Mouse (Mus musculus) v-Abl transformed pro-B cells (cell line): Measurements from ENCODE around the gene Dgke.
"Not testable (repeated sequence)": the region's sequence is repeated elsewhere in the genome, so short reads cannot be mapped to it uniquely, and the experiment has no call there.

Source experiments
- in situ Hi-C, 2 experiments: fragments of 400-800 bp; cut with MboI; formaldehyde crosslinking; loops; one replicate each; pipeline ENCODE4 v1.15.1; 2025; ENCODE audit not compliant: unreplicated experiment in 2 of 2

Gene Dgke

DNA sequence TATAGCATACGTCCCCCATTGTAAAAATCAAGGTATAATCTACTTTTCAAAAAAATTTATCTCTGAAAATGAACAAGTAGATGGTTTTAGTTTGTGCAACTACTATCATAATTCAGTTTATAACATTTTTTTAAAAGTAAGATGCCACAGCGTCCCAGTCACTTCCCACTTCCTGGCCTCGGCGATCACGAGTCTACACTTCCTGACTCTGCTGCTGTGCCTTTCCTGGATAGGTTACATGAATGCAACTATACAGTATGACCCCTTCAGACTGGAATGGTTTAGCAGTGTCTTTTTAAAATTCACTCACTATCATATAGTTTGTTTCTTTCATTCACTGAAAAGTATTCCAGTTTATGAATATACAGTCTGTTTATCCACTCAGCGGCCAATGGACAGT lies 14.9 kb downstream of the Dgke start:
- in situ Hi-C loops = no loop called here

DNA sequence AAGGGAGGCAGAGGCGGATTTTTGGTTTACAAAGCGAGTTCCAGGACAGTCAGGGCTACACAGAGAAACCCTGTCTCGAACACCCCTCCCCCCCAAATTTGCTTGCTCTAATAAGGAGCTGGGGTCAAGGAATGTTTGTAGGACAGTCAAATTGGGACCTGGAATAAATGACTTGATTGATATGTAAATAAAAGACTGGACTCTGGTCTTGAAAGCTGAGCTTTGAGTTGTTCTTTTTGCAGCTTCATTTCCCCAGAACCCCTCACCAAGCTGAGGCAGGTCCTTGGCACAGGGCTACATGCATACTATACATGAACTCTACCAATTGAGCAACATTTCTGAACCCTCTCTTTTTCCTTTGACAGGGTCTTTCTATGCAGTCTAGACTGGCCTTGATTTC lies 20.6 kb downstream of the Dgke start:
- in situ Hi-C loops = no loop called here

DNA sequence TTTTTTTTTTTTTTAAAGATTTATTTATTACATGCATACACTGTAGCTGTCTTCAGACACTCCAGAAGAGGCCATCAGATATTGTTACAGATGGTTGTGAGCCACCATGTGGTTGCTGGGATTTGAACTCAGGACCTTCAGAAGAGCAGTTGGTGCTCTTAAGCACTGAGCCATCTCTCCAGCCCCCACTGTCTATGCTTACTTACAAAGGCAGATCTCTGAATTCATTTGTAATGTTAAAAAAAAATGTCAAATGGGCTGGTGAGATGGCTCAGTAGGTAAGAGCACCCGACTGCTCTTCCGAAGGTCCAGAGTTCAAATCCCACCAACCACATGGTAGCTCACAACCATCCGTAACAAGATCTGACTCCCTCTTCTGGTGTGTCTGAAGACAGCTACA lies 21.1 kb downstream of the Dgke start:
- in situ Hi-C loops = not testable (repeated sequence)

DNA sequence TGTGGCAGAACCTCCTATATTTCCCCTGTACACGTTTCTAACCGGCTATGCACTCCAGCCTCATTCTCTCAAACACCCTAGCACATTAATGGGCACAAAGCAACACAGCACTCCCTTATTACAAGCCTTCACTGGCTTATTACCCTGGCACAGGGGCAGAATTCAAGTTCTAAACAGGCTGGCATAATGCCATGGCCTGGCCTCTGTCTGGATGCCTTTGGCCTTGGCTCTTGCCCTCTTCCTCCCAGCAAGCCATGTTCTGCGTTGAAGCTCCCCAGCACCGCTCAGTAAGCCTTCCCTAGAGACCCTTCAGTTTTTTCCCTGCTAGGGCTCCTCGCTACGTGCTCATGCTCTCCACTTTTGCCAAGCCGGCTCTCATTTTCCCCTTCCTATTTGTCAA lies 23.6 kb downstream of the Dgke start:
- in situ Hi-C loops = no loop called here

DNA sequence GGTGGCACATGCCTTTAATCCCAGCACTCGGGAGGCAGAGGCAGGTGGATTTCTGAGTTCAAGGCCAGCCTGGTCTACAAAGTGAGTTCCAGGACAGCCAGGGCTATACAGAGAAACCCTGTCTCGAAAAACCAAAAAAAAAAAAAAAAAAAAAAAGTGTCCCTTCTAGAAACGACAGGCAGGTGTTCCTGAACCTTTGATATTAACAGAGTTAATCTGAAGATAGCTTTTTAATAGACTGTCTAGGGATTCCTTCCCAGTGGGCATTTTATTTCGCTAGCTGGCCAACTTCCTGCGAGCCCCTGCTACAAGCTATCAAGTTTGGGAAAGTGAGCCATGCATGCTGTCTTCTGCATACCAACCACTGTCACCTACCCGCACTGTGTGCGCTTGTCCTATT lies 25.6 kb downstream of the Dgke start:
- in situ Hi-C loops = not testable (repeated sequence)

DNA sequence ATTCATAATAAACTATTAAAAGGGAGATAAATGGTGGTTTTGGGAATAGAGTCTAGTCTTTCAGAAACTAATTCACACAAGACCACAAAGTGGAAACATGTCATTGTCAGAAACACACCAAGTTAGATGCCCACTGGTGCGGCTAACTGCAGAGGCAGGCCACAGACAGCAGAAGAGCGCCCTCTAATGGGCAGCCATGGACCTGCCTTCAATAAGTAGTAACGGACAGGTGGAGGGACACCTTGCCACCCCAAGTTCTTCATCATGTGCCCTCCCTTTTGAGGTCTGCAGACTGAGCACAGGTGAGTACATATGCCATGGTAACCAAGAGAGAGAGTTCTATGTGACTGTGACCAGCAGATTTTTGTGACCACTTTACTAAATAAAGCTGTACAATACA lies 27.3 kb downstream of the Dgke start:
- in situ Hi-C loops = loop anchor here (5.0 kb wide), 1 partner anchor 47 kb away; no protein-coding TSS in a partner anchor

DNA sequence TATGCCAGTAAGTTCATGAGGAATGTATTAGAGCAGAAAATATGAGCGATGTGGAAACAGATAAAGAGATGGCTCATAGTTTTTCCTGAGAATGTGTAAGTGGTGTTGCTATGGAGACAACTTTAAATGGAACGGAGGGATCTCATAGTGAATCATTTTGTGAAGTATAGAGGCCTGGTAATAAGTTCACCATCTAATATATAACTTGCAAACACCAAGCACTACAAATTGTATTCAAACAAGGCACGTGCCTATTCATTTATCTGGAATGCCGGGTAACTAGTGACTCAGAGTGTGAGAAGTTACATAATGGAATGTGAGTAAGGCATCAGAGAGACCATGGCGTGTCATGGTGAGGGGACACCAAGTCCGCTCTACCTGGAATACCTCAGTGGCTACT lies 28.2 kb downstream of the Dgke start:
- in situ Hi-C loops = loop anchor here (5.0 kb wide), 1 partner anchor 46 kb away; no protein-coding TSS in a partner anchor

DNA sequence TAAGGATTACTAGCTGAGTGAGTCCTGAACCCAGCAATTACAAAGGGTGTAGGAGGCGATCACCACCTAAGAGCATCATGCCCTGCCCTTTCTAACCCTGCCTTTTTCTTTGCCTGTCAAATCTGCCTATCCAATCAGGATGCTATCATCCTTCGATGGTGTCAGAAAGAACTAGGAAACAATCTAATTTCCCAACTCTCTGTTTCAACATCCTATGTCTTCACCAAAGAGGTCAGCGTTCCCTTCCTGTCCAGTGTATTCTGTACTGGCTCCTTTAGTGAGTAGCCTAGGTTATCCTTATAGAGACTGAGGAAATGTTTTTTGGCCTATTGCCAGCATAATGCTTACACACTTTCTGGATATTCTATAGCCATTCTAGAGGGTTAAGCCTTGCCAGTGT lies 31.1 kb downstream of the Dgke start:
- in situ Hi-C loops = loop anchor here (5.0 kb wide), 1 partner anchor 43 kb away; no protein-coding TSS in a partner anchor

DNA sequence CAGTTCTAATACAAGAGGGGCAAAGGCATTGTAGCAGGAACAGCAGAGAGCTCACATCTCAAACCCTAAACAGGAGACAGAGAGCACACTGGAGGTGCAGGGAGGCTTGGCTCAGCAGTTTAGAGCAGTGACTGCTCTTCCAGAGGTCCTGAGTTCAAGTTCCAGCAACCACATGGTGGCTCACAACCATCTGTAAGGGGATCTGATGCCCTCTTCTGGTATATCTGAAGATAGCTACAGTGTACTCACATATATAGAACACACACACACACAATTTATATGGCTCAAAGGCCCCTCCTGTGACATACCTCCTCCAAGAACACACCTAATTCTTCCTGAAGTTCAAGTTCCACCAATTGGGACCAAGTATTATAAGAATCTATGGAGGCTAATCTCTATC lies 32.1 kb downstream of the Dgke start:
- in situ Hi-C loops = no loop called here

DNA sequence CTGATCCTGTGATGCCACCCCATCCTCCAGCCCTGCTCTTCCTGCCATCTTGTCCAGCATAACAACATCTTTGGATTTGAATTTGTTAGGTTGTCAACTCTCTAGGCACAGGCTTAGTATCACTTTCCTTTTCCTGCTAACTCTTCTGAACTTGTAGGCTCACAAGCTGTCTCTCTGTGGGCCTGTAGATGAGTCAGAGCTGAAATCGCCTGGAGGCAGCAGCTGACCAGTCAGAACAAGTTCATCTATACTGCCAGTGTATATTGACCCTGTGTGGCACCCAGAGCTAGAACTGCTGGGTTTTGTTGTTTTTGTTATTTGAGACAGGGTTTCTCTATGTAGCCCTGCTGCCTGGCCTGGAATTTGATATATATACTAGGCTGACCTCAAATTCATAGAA lies 35.5 kb downstream of the Dgke start:
- in situ Hi-C loops = no loop called here

DNA sequence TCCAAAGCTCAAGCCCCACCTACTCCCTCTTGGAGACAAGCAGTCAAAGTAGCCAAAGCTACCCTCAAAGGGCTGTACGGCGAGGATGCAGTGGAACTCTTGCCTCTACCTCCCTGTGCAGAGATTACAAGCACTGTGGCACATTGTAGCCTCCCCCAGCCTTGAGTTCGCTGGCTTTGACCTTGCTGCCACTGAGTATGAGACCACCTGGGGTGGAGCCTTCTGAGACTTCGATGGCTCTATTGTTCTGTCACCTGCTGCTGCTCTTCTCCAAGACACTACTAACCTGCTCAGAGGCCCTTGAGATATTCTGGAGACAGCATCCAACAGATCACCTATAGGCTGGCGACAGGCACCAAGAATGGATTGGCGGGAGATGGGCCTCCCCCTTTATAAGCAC lies 36.1 kb downstream of the Dgke start:
- in situ Hi-C loops = no loop called here

DNA sequence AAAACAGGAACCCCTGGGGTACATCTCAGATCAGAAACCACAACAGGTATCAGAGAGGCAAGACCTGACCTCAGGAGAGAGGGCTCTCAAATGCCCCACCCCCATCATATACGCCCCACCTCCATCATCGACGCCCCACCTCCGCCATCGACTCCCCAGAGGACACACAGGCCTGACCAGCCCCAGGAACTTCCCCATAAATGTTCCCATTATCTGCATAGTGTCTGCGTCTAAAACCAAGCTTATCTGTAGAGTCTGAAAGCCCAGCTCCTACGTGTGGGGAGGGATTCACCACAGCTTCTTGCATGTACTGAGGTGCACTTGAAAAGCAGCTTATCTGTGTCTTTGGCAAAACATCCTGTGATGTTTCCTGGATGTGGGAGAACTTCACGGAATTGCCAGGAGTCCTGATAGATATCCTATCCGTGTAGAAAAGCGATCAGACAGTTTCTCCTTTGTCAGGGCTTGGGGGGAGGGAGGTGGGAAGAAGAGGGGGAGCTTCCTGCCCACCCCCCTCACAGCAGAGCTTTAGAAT lies 37.7 kb downstream of the Dgke start:
- in situ Hi-C loops = loop anchor here in 1 of 2 experiments (5.0 kb wide), 1 partner anchor 43 kb away; the partner anchor contains the start of gene Gm525

DNA sequence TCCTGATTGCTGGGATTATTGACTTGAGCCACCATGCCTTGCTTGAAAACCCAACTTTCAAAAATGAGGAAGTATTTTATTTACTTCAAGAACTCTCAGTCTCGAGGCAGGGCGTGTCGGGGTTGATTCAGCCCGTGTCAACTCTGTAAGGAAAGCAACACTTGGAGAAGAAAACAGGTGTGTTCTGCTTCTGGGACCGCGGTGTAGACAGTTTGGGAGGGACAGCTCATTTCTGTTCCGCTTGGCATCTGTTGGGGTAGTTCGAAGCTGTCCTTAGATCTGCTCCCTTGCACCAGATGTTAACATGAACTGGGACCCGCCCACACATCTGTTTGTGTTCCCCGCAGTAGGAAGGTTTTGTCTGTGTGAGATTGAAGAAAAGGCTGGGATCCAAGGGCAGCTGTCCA lies 38.7 kb downstream of the Dgke start:
- in situ Hi-C loops = loop anchor here in 1 of 2 experiments (5.0 kb wide), 1 partner anchor 44 kb away; the partner anchor contains the start of gene Gm525

DNA sequence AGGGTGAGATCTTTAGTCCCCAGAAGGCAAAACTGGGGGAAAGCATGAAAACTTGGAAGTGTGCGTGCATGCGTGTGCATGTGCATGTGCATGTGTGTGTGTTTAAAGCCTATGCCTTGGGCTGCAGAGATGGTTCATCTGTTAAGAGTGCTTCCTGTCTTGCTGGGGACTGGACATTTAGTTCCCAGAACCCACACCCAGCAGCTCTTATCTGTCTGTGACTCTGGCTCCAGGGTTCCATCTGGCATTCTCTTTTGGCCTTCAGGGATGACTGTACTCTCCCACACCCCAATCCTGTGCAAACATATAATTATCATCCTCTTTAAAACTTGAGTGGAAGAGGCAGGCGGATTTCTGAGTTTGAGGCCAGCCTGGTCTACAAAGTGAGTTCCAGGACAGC lies 40.5 kb downstream of the Dgke start:
- in situ Hi-C loops = loop anchor here in 1 of 2 experiments (5.0 kb wide), 1 partner anchor 46 kb away; the partner anchor contains the start of gene Gm525

DNA sequence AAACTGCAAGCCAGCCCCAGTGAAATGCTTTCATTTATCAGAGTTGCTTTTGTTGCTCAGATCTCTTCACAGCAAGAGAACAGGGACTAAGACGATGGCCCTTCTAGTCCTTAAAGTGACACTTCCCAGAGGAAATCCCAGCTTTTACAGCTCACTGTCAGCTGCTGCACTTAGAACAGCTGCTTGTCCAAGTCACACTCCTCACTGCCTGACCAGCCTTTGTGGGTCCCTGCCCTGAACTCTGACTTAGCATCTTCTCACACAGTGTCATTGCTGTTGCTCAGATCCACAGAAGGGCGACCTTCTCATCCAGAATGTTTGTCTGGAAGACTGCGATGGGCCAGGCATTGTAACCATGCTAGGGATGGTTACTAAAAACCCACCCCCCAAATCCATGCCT lies 41.0 kb downstream of the Dgke start:
- in situ Hi-C loops = loop anchor here in 1 of 2 experiments (5.0 kb wide), 1 partner anchor 47 kb away; the partner anchor contains the start of gene Gm525

DNA sequence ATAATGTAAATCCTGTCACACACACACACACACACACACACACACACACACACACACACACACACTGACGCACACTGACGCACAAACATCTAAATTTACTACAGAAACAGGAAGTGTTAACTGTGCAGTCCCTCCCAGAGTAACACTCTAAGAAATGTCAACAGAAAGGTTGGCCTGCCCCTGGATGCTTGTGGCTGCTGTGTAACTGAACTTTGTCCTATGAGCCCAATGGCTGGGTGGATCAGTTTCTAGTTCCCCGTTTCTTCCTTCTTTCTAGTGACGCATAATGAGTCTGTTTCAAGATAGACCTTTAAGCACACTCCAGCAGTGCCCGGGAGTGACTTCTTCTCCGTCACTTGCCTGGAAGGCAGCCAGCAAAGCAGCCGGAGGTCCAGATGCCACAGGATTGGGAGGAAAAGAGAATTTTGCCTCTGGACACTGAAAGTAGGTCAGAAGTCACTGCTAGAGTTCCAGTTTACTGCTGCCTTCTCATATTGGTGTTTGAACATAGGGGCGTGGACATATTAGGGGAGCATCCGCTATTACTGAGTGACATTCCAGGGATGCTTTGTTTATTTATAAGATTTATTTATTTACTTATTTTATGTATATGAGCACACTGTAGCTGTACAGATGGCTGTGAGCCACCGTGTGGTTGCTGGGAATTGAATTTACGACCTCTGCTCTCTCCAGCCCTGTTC lies 42.3 kb downstream of the Dgke start:
- in situ Hi-C loops = no loop called here

DNA sequence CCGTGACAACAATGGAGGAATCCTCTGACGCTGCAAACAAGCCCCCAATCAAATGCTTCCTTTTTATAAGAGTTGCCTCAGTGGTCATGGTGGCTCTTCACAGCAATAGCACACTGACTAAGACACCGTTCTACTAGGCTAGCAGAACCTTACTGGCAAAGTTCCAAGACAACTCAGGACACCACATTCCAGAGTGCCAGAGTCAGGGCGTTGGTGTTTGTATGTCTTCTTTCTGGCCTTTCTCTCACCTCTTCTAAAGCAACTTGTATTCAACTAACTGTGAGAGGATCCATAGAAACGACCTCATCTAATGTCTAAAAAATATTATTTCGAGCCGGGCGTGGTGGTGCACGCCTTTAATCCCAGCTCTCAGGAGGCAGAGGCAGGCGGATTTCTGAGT lies 43.2 kb downstream of the Dgke start:
- in situ Hi-C loops = no loop called here

DNA sequence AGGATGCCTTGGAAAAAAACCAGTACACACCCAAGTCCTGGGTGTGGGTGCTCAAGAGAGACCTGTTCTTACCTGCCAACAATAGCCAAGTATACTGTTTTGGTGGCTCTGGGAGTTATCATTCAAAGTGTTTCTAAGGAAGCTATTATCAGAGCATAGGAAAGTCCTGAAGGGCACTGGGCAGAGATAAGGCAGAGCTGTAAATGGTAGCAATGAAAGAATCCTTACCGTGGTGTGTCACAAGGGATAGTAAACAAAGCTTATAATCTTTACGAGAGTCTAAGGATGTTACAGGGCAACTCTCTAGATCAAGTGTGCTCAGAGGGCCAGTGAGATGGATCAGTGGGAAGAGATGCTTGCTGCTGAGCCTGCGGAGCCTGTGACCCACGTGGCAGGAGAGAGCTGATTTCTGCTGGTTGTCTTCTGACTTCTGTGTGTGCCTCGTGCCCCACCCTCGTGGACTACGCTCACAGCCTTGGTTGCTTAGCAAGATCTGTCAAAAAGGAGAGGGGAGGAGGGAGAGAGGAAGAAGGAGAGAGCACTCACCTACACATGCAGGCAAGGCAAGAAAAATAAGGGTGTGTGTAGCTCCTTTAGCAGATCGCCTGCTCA lies 44.4 kb downstream of the Dgke start:
- in situ Hi-C loops = no loop called here

DNA sequence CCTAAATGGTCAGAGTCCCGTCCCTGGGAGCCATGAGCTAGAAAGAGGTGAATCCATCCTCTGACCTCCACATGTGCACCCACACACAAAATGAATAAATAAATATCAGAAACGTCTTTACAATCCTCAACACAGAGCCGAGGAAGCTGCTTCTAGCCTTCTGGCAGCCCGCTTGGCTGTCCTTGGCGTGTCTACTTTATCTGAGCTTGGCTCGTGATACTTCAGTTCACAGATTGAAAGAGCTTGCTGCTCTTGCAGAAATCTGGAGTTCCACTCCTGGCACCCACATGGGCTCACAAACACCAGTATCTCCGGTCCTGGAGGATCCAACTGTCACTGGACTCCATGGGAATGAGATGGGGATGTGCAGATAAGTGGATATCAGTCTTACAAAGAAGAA lies 45.0 kb downstream of the Dgke start:
- in situ Hi-C loops = no loop called here

DNA sequence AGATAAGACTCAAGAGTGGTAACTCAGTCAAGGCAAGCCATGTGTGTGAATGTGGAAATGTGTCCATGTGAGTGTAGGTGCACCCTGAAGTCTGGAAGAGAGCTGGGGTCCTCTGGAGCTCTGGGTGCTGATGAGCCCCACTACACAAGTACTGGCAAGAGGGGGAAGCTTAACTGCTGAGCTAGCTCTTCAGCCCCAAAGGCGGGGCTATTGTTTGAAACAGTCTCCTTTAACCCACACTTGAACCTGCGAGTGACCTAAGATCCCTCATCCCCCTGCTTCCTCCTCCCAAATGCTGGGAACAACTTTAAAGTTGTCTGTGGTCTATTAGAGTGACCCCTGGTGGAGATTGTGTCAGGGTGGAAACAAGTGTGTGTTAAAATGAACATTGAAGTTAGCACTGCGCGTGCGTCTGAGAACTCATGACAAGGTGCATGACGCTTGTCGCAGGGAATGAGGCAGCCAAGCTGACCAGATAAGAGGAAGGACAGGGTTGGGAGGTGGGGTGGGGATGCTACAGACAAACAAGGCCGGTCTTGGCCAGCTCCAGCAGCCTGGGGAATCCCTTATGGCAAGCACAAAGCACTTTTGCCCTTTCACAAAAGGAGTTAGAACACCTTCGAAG lies 45.9 kb downstream of the Dgke start:
- in situ Hi-C loops = no loop called here

DNA sequence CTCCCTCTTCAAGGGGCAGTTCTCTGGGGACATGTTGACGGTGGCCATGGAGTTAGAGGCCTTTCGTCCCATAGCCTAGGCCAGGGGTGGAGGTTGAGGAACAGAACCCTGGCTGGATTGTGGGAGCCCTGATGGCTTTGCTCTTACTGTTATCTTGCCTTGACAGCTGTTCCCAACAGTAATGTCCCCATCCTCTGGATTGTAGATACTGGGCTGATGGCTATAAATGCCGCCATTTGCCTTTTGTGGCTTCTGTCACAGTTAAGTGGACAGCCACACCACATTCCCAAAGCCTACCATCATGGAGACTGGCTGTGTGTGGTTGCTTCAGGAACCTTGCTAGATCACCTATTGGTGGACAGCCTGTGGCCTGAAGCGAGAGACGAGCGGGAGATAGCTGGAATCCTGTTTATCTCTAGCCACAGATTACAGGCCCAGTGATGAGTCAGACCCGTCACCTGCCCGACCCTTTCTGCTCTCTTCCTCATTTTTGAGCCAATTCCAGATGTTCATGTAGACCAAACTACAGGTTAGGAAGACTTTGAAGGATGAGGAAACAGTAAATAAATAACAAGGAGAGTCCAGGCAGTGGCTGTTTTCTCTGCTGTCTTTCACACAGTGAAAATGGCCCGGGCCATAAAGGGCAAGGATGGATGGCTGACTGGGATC lies 49.0 kb downstream of the Dgke start:
- in situ Hi-C loops = no loop called here
